Mouse (Mus musculus) frontal cortex, postnatal 36 days (tissue): ENCODE data around the gene Pigb.
"Not testable (repeated sequence)": the region's sequence is repeated elsewhere in the genome, so short reads cannot be mapped to it uniquely, and the experiment has no call there.

Experiments used
- DNase-seq, 2 experiments: peaks; one replicate each; pipeline ENCODE4 v3.0.0; 2022; ENCODE audit warnings: low spot score in 2 of 2

The Pigb gene

DNA sequence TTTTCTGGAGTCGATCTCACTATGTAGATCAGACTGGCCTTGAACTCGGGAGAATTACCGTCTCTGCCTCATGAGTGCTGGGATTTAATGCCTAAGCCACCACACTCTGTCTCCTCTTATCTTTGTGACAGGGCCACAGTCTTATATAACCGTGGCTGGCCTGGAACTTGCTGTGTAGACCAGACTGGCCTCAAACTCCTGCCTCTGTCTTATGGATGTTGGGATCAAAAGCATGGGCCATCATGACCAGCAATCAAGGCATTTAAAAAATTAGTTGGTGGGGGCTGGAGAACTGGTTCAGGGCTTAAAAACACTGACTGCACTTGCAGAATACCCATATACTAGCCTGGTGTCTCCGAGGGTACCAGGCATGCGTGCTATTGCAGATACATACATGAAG, at the start of gene Pigb:
Pigb (minus strand) TSS at position 299 of the 400 bp plus-strand sequence.
- no peak for DNase-seq

DNA sequence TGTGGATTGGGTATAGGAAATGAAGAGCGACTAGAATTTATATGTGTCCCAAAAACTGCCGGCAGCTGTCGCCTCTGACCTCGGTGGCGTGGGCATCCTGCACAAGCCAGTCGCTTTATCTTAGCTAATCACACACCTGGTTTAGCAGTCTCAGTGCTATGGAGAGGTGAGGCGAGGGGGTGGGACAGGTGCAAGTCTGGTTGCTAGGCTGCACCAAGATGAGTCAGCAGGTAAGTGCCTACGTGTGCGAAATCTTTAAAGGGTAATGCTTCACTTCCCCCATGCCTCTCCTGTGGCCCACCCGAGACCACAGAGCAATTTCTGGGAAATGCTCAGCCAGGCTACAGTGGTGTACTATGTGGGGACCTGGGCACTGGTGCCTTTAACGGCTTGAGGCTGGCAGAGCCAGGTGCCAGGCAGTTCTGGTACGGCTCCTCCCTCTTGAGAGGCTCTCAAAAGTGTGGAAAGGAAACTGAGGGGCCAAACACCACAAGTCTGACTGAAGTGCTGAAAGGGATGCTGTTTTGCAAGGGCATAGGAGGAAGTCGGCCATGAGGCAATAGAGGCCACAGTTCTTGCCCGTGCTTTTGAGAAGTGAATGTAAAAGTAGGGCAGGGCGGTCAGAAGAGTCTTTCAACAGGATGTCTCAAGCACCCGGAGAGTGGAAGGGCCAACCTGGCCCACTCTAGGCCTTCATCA, 49.2 kb upstream of the Pigb start:
- DNase-seq: no peak

DNA sequence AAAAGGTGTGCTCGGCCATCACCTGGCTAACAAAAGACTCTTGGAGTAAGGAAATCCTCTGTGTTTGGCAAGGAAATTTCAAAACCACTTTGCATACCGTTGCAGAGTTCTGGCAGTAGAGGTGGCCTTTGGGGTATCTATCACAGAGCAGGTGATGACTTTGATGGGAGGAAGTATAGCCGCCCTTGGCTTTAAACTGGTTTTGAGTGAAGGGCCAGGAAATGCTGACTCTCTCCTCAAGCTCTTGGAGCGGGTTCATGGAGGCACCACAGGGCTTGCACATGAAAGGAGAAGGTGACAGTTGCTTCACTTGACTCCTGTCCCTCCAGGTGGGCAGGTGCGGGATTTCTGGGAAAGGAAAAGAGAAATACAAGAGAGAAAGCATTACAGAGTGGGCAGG, 47.4 kb upstream of the Pigb start:
- DNase-seq: no peak

DNA sequence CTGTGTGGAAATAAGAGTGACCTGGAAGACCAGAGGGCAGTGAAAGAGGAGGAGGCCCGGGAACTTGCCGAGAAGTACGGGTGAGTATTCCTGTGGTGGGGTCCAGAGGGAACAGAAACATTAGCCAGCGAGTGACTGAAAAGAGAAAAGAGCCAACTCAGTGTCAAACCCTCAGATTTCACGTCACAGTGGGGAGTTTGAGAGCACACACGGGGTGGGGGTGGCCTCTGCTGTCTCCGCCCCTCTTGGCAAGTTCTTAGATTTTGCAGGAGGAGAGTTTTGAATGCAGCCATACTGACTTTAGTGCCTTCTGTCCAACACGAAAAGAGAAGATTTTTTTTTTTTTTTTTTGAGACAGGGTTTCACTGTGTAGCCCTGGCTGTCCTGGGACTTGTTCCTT, 46.9 kb upstream of the Pigb start:
- DNase-seq: no peak

DNA sequence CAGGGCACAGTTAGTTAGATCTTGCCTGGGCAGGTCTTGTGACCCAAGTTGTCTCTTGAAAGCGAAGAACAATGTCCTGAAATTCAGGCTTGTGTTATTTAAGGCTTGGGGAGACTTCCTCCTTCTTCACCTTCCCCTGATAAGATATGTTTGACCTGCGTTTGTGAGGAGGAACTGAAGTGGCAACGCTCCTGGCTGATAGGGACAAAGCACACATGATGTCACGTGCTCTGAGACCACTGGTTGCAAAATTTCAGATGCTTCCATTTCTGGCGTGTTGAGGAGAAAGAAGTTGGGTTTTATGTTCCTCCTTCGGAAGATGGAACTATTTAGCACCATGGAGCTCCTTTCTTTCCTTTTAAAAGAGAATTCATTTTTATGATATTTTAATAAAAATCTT, 45.7 kb upstream of the Pigb start:
- DNase-seq: no peak

DNA sequence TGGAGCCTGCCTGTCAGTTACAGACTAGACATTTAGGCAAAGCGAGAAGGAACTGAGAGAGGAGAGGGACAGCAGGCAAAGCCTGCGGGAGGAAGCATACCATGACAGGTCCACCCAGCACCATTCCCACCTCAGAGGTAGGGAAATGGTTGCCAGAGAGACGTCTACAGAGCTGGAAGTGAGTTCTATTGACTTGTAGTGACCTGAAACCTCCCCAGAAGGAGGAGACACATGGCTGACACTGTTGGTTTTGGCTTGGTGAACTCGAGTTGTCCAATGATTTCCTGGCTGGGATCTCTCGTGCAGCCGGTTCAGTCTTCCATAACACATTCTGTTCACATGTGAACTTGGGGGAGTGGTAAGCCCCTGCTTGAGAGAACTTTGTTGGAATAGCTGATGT, 43.8 kb upstream of the Pigb start:
- DNase-seq: no peak

DNA sequence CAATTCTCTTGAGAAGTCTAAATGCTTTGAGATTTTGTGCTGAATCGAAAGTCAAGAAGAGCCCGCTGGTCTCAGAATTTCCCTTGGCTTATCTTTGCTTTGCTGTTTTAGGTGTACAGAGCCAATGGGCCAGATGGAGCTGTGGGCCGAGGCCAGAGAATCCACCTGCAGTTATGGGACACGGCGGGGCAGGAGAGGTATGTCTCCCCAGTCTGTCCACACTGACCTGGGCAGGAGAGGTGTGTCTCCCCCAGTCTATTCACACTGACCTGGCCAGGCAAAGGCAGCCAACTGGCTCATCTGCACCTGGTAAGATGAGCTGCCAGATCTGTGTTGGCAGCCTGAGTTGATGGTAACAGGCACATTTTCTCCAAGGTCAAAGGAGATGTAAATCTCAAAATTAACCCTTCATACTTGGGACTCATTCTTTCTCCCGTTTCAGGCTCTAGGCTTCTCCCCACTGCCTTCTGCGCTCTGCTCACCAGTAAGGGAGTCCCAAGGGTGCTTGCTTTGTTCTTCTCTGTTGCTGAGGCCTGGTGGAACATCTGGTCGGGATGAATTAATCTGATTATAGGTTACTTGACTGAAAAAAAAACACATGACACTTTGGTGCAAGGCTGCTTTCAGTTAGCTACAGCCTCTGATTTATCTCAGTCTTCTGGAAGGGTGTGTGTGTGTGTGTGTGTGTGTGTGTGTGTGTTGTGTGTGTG, 42.3 kb upstream of the Pigb start:
- no peak for DNase-seq

DNA sequence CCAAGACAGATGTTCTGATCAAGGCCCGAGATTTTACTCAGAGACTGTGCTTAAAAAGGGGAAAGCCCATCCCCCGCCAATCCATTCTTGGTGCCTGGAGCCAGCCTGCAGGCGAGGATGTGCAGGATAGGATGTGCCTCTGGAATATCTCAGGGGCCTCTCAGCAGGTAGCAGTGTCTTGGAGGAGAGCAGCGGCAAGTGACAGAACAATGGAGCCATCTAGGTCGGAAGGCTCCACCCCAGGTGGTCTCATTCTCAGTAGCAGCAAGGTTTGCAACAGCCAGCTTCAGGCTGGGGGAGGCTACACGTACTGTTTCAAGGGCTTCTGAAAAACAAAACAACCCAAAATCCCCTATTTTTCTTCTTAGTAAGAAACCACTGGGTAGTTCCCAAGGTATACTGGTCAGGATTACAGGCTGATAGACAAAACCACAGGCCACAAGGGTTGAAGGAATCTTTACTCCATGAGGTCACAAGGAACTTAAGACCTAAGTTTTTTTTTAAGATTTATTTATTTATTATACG, 39.7 kb upstream of the Pigb start:
- no peak for DNase-seq

DNA sequence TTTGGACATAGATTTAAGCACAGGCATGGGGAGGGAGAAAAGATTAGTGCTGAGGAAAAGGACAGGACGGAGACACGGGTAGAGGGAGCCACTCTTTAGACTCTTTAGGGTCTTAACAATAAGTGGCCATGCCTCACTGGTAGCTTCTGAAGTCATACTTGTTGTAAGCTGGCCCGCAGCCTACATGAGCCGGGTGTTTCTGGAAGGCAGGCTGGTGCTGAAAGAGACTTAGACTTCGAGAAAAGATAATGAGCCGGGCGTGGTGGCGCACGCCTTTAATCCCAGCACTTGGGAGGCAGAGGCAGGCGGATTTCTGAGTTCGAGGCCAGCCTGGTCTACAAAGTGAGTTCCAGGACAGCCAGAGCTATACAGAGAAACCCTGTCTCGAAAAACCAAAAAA, 39.2 kb upstream of the Pigb start:
- not testable (repeated sequence) for DNase-seq

DNA sequence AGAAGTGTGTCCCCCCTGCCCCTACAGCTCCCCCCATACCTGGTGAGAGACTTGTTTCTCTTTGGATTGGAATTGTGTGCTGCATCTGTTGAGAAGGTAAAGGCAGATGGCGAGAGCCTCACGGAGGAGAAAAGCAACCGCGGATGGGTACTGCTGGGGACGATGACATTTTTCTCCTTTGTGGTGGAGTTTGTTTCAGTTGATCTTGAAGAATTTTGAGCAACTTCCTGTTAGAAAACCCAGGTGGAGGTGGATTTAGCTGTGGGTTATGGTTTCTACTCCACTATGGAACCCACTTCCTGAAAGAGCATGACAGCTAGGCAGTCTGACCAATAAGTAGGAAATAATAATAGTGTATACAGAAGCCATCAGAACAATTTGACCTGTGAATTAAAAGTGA, 33.0 kb upstream of the Pigb start:
- DNase-seq: no peak

DNA sequence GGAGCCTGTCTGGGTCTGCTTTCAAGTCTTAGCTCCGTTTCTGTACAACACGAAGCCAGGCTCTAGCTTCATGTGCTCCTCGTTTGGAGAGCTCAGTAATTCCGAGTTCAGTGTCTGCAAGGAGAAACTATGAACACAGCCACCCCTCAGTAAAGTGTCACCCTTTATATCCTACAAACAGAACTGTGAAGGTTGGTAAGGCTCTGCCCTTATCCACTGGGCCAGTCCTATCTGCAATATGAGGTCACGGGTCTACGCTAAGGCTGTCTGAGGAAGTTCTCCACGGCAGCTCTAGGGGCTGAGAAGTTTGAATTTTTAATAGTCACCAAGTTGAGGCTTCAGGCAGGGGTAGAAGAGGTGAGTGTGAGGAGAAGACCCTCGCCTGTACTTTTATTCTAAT, 32.2 kb upstream of the Pigb start:
- no peak for DNase-seq

DNA sequence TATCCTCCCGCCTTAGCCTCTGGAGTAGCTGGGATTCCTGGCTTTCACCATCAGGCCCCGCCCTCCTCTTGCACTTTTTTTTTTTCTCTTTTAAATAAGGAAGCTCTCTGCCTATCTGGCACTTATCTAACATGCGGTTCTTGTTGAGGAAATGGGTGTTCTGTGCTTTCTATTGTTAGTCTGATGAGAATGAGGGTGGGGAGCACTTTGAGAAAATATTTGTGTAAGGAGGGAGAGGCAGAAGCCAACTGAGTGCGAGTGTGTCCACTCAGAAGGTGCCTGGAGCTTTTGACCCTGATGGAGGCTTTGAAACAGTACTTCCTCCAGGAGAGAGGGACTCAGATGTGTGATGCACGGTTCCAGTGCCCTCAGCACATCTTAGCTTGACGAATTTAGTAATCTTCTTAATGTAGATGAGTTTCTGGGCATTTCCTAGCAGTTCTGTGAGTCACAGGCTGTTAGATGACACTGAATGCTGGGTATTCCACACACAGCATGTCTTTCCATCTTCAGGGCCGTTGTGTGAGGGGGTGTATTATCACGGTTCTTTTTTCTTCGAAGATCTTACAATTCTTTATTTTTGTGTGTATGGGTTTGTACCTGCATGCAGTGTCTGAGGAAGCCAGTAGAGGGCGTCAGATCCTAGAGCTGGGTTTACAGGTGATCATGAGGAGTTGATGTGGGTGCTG, 30.9 kb upstream of the Pigb start:
- DNase-seq: peak; percentile 15 to 23

DNA sequence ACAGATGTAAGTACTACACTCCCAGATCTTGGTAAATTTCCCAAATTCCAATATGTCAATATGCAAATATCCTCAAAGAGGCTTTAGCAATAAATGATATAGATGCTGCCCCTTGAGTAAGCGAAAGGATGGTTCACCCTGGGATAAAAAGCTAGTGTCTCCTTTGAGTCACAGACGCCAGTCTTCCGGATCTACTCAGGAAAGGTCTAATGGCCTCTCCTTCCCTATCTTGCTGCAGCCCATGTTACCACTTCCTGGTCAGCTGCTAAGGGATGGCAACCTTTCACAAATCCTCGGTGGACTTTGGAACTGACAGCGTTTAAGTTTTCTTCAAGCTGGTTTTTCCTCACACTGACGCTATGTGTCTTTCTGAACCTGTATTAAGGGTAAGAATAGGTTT, 28.5 kb upstream of the Pigb start:
- no peak for DNase-seq

DNA sequence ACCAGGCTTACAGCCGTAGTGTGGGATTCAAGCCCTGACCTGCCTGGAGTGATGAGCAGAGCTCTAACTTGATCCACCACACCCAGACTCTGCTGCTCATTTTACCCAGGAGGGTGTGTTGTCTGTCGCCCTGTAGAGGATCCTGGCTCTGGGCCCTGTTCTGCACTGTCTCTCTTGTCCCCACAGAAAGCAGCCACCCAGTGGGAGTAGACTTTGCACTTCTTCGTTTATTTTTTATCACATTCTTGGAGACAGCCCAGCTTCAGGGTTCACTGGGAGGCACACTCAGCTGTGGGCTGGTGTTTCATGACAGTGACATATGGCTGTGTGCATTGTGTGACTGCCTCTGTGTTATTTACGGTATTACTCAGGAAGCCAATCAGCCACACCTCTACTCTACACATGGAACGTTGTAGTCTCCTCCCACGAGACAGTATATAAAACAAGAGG, 28.1 kb upstream of the Pigb start:
- DNase-seq: peak; percentile 70 to 79

DNA sequence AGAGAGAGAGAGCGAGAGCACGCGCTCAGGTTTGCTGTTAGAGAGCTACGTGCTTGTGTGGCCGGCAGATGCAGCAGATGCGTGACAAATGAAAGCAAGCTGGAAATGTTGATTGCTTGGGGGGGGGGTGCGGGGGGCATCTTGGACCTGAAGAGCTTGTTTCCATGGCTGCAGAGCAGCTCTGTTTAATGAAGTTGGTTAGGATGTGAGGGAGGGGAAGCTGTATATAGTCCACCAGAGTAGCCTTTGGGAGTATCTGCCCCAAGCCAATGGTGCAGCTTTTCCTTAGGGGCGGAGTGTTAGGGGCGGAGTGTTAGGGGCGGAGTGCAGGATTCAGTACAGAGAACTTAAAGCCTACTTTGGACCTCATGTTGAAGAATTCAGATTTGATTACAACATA, 26.9 kb upstream of the Pigb start:
- no peak for DNase-seq

DNA sequence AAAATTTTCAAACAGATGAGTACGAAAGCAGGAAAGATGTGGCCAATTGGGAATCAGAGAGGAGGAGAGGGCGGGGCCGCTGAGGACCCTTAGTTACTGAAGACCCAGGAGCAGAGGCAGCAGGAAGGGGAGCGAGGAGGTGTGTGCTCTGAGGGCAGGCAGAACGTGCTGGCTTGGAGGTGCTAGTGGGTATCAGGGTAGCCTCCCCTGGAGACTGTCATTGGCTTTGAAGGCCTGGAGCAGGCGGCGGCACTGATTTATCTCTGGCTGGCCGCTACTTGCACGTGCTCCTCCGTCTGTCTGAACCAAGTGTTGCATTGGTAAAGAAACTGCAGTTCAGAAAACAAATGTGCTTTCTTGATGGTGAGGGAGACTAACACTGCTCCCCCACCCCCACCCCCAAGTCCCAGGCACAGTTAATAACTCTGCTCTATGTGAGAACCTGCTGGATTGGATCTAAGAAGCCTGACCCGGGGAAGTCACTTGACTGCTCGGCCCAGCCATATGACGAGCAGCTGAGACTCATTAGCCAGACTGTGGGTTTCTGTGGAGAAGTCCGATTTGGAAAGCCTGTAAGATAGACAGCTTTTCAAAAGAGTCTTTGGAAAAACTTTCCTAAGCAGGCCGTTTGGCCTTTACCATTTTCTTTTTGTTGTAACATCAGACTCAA, 23.6 kb upstream of the Pigb start:
- DNase-seq: no peak

DNA sequence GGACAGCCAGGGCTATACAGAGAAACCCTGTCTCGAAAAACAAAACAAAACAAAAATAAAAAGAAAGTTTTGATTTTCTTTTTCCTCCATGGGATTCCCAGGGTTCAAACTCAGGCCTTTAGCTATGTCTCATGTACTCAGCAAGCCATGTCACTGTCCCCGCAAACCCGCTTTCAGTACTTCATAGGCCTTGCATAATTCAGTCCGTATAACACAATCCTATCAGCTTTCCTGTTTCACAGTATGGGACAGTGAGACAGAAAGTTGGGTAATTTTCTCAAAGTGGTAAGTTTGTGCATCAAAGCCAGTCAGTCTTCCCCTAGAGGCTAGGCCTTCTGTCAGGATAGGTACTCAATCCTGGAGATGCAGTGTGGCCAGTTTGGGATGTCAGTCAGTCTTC, 19.0 kb upstream of the Pigb start:
- no peak for DNase-seq

DNA sequence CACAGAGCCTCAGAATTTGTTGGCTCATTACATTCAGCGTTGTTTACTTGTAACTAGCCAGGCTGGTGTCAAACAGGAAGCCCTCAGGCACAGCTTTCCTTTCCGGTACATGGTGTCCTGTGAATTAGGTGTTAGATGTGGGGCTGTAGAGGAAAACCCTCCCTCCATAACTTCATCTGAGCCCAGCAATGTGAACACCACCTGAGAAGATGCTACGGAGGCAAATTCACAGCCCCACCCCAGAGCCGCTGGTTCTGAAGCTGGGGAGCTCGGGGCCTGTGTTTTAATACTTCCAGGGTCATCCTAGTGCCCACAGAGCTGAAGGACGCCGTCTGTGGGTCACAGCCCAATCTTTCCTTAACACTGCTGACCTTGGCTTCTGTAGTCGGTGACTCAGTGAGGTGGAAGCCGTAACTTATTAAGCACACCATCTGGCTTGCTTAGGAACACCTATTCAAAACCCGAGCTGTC, 15.3 kb upstream of the Pigb start:
- DNase-seq: no peak

DNA sequence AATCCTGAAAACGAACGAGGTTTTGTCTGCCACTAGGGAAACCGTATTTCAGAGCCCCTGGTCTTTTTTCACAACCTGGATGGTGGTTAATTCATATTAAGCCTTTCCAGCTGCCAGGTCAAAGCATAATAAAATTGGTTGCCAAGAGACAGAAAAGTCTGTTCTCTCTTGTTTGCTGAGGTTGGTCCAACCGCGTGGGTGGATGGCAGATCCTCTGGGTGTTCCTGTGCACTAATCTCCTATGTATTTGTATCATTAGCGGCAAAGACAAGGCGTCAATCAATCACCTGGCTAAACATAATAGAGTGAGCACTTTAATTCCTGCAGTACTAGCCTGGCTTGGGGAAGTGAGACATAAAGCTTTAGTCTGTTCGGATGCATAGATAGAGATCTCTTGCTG, 10.4 kb upstream of the Pigb start:
- DNase-seq: no peak

DNA sequence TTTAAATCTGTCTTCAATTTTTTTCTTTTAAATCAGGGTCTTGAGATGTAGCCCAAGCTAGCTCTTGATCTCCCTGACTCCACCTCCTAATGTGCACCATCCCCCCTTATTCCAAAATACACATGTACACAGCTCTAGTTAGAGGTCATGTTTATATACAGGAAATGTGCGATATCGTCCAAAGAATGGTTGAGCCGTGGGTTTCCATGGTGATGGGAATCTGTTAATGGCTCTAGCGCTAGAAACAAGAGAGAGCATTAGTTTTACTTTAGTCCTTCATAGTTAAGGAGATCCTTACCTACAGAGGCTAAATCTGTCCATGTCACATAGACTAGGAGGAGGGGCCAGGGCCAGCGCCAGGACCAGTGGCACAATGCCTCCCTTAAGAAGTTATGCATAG, 9.7 kb upstream of the Pigb start:
- DNase-seq: no peak

DNA sequence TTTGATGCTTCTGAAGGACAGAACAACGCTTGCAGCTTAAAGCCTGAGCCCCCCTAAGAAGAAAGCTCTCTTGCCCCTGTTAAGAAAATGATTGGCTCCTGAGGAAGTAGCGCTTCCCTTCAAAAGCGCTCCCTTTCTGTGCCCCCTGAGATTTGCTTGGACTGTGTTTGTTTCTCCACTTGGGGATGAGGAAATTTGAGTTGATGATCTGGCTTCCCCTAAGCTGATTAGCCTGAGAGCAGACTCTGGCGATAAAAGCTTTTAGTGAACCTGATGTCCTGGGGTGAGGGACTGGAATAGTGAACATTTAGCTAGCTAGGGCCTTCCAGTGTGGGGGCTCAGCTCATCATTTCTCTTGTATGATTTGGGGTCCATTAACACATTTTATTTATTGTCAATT, 8.7 kb upstream of the Pigb start:
- DNase-seq: no peak

DNA sequence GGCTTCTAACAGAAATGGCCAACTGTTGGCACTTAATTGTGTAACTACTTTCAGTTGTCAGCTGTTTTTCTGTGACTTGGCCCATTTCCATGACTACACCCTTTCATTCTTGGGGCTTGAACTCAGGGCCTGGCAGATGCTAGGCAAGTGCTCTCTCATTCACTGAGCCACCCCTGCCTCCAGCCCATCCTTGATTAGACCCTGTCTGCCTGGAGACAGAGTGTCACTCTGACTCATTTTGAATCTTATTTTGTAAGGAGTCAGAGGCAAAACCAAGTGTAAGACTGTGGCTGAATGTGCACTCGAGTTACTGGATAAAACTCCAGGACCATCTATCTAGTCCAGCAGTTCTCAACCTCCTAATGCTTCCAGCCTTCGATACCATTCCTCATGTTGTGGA, 7.7 kb upstream of the Pigb start:
- no peak for DNase-seq
